Mouse (Mus musculus): ENCODE measurements around the gene Klf13.

Gene Klf13

GRCm38 (mm10) chr7:63926492-63926891 lies 12.2 kb downstream of the Klf13 start:
- in situ Hi-C loops (cut with MboI, MseI) = no loop called here

- in situ Hi-C loops (cut with MboI, MseI) = no loop called here
Observed at GRCm38 (mm10) chr7:63925413-63926360, 13.0 kb downstream of the Klf13 start.

- in situ Hi-C loops (cut with MboI, MseI) = no loop called here
Observed at GRCm38 (mm10) chr7:63924747-63925412, 13.8 kb downstream of the Klf13 start.

- in situ Hi-C loops (cut with MboI, MseI) = no loop called here
Observed at GRCm38 (mm10) chr7:63924151-63924550, 14.6 kb downstream of the Klf13 start.

GRCm38 (mm10) chr7:63922975-63923374 lies 15.7 kb downstream of the Klf13 start:
- in situ Hi-C loops (cut with MboI, MseI) = no loop called here

- in situ Hi-C loops (cut with MboI, MseI) = no loop called here
Observed at GRCm38 (mm10) chr7:63922571-63922970, 16.1 kb downstream of the Klf13 start.

- in situ Hi-C loops (cut with MboI, MseI) = no loop called here
Observed at GRCm38 (mm10) chr7:63921909-63922562, 16.7 kb downstream of the Klf13 start.

GRCm38 (mm10) chr7:63918771-63919768 lies 19.6 kb downstream of the Klf13 start:
- in situ Hi-C loops (cut with MboI, MseI) = loop anchor here (10.0 kb wide), 1 partner anchor 164 kb away; no protein-coding TSS in a partner anchor

- in situ Hi-C loops (cut with MboI, MseI) = loop anchor here (10.0 kb wide), 1 partner anchor 163 kb away; no protein-coding TSS in a partner anchor
Observed at GRCm38 (mm10) chr7:63917693-63918092, 21.0 kb downstream of the Klf13 start.

GRCm38 (mm10) chr7:63916268-63916907 lies 22.3 kb downstream of the Klf13 start, which contains the start of gene E030018B13Rik:
E030018B13Rik (plus strand) TSS chr7:63916857.
- in situ Hi-C loops (cut with MboI, MseI) = loop anchor here (10.0 kb wide), 1 partner anchor 162 kb away; no protein-coding TSS in a partner anchor

GRCm38 (mm10) chr7:63914891-63915290 lies 23.8 kb downstream of the Klf13 start:
- in situ Hi-C loops (cut with MboI, MseI) = loop anchor here (10.0 kb wide), 1 partner anchor 160 kb away; no protein-coding TSS in a partner anchor

- in situ Hi-C loops (cut with MboI, MseI) = loop anchor here (10.0 kb wide), 1 partner anchor 159 kb away; no protein-coding TSS in a partner anchor
Observed at GRCm38 (mm10) chr7:63913724-63914692, 24.7 kb downstream of the Klf13 start.

GRCm38 (mm10) chr7:63912924-63913723 lies 25.6 kb downstream of the Klf13 start:
- in situ Hi-C loops (cut with MboI, MseI) = loop anchor here (10.0 kb wide), 1 partner anchor 158 kb away; no protein-coding TSS in a partner anchor

GRCm38 (mm10) chr7:63912234-63912810 lies 26.4 kb downstream of the Klf13 start:
- in situ Hi-C loops (cut with MboI, MseI) = loop anchor here (10.0 kb wide), 1 partner anchor 158 kb away; no protein-coding TSS in a partner anchor

GRCm38 (mm10) chr7:63911383-63912233 lies 27.1 kb downstream of the Klf13 start:
- in situ Hi-C loops (cut with MboI, MseI) = loop anchor here (10.0 kb wide), 1 partner anchor 157 kb away; no protein-coding TSS in a partner anchor

- in situ Hi-C loops (cut with MboI, MseI) = loop anchor here (10.0 kb wide), 1 partner anchor 156 kb away; no protein-coding TSS in a partner anchor
Observed at GRCm38 (mm10) chr7:63910912-63911311, 27.8 kb downstream of the Klf13 start.
